12 mouse cellular contexts compared by ENCODE assay signal in genomic region chr2:27390775-27391174, GRCm38 (mm10). TPM values are rescaled to one million over a fixed set of nuclear protein-coding genes. Genes with fewer than 3 reads are reported as not detected.
A peak's percentile ranks its signal among the peaks of the same experiment; 100 is the strongest.
DNase-seq lines count a peak whose midpoint lies in the region; ATAC-seq lines count a peak whose summit lies in the region.
"Had no signal": no experiment of that assay in that cellular context is flagged by ENCODE, and none has a peak within 500 bp of the region (broad histone marks: within the 10 kb centered on the region; RNA-seq: fewer than 3 reads in every experiment).

No protein-coding gene starts in this region.

- peaks cover 42% of the 10 kb centered on the region for H3K4me1 ChIP-seq in kidney, embryonic 16.5 days (ENCODE audit: insufficient read depth, low read length)
- peaks cover 63% of the 10 kb centered on the region for H3K4me1 ChIP-seq in limb, embryonic 12.5 days (replicated peaks)

- WGBS in kidney, embryonic 16.5 days = 45% methylated on average over 4 of the region's 4 CpGs
- WGBS in limb, embryonic 12.5 days = 46% methylated on average over 4 of the region's 4 CpGs

- H3K9ac ChIP-seq in kidney, embryonic 16.5 days (replicated peaks; ENCODE audit: low read length) = no peak overlapping the region
- H3K9ac ChIP-seq in limb, embryonic 12.5 days (replicated peaks) = 0 out of 2 replicates have a peak overlapping the region, but pooled peaks have one; percentile 12

- intact Hi-C loops in gastrocnemius, postnatal 36 days (cut with DNase I) = no loop called here

- H3K36me3 ChIP-seq in kidney, embryonic 16.5 days (ENCODE audit: insufficient read depth, low read length) = 0 out of 2 replicates have a peak, but pooled peaks cover 6% of the 10 kb centered on the region
- H3K36me3 ChIP-seq in limb, embryonic 12.5 days = peaks cover 7% of the 10 kb centered on the region; the same call in 1 of the 2 replicates
- H3K36me3 ChIP-seq: G1E had no signal

- no peak overlapping the region for H3K4me3 ChIP-seq in kidney, embryonic 16.5 days (ENCODE audit: low read length)
- no peak overlapping the region for H3K4me3 ChIP-seq in limb, embryonic 12.5 days (replicated peaks)
- H3K4me3 ChIP-seq: megakaryocyte, embryonic 14.5 days had no signal

- H3K4me2 ChIP-seq in kidney, embryonic 16.5 days (replicated peaks; ENCODE audit: low read depth, low read length) = no peak overlapping the region
- H3K4me2 ChIP-seq in limb, embryonic 12.5 days = no peak overlapping the region

- DNase-seq in adrenal gland, adult 2 months = peak; percentile 46
- no peak for DNase-seq in adrenal gland, adult 8-10 months
- DNase-seq in kidney, adult 18-20 months = peak; percentile 34
- peak; percentile 71 for DNase-seq in adrenal gland, postnatal 14 days
- DNase-seq in retina, embryonic 14.5 days (ENCODE audit: low spot score) = no peak
- DNase-seq in gastrocnemius, postnatal 36 days = no peak
- DNase-seq: spleen, adult 18-20 months; thymus, postnatal 14 days had no signal

- no peak for ATAC-seq in kidney, embryonic 16.5 days (ENCODE audit: low FRiP score, low TSS enrichment)
- no peak for ATAC-seq in limb, embryonic 12.5 days (ENCODE audit: insufficient number of reproducible peaks, insufficient read depth, low FRiP score, low TSS enrichment, low read depth)

- H3K9me3 ChIP-seq in kidney, embryonic 16.5 days (ENCODE audit: low read length) = no peaks in the 10 kb centered on the region
- no peaks in the 10 kb centered on the region for H3K9me3 ChIP-seq in limb, embryonic 12.5 days
- H3K9me3 ChIP-seq: G1E had no signal

- no peaks in the 10 kb centered on the region for H3K27me3 ChIP-seq in kidney, embryonic 16.5 days (ENCODE audit: insufficient read depth, low read length)
- H3K27me3 ChIP-seq in limb, embryonic 12.5 days = no peaks in the 10 kb centered on the region

- no peak overlapping the region; the same call in 1 of the 2 replicates for H3K27ac ChIP-seq in kidney, embryonic 16.5 days (ENCODE audit: low read length)
- H3K27ac ChIP-seq in limb, embryonic 12.5 days = 0 out of 2 replicates have a peak overlapping the region, but pooled peaks have one; percentile 17

RNA-seq across cellular contexts. Expression of gene Vav2, which starts 36.1 kb away (rescaled TPM):
- 10 to 100 TPM; 20.1 to 27.6 TPM for total RNA-seq in adrenal gland, adult 2 months (2021)
- polyA plus RNA-seq in adrenal gland, adult 2 months (2012; rRNA removed) = 29.7 and 30.9 TPM in 2 replicates
- 10 to 100 TPM; 23.4 to 55.4 (median 39.0) TPM for total RNA-seq in adrenal gland, adult 8-10 months (2022)
- 7.1 TPM in 2 replicates for polyA plus RNA-seq in kidney, embryonic 16.5 days (2015; fragmentation: Nextera tagmentation; extraction: Ambion mirVana)
- total RNA-seq in adrenal gland, postnatal 14 days (2021) = 21.7 and 28.3 TPM in 2 replicates
- polyA plus RNA-seq in limb, embryonic 12.5 days (2016; fragmentation: Nextera tagmentation; extraction: Ambion mirVana) = 8.0 and 8.5 TPM in 2 replicates
- total RNA-seq in gastrocnemius, postnatal 36 days (2021) = 1 to 10 TPM; 3.1 to 3.9 TPM

RNA-seq across cellular contexts. Expression of gene Brd3os, which starts 51.3 kb away (rescaled TPM):
- total RNA-seq in adrenal gland, adult 2 months (2021) = 10 to 100 TPM in 1 of 2 experiments, 1 to 10 TPM in 1; 6.2 to 17.2 TPM
- 46.0 and 60.2 TPM in 2 replicates for polyA plus RNA-seq in adrenal gland, adult 2 months (2012; rRNA removed)
- 10 to 100 TPM in 3 of 4 experiments, 1 to 10 TPM in 1; 9.3 to 21.5 (median 15.3) TPM for total RNA-seq in adrenal gland, adult 8-10 months (2022)
- polyA plus RNA-seq in kidney, embryonic 16.5 days (2015; fragmentation: Nextera tagmentation; extraction: Ambion mirVana) = 13.1 and 13.7 TPM in 2 replicates
- 5.0 and 7.9 TPM in 2 replicates for total RNA-seq in adrenal gland, postnatal 14 days (2021)
- 10.7 and 11.5 TPM in 2 replicates for polyA plus RNA-seq in limb, embryonic 12.5 days (2016; fragmentation: Nextera tagmentation; extraction: Ambion mirVana)
- total RNA-seq in gastrocnemius, postnatal 36 days (2021) = 1 to 10 TPM; 1.0 TPM

Comparison
In these comparisons a context has a peak if more than half of its experiments do, and no peak if none do; other contexts are left out.
1. DNase-seq: peak in adrenal gland, adult 2 months (single experiment), kidney, adult 18-20 months (single experiment) and adrenal gland, postnatal 14 days (single experiment); none in adrenal gland, adult 8-10 months (single experiment), retina, embryonic 14.5 days (single experiment) and gastrocnemius, postnatal 36 days (0 of 2).